In the genomic region with DNA sequence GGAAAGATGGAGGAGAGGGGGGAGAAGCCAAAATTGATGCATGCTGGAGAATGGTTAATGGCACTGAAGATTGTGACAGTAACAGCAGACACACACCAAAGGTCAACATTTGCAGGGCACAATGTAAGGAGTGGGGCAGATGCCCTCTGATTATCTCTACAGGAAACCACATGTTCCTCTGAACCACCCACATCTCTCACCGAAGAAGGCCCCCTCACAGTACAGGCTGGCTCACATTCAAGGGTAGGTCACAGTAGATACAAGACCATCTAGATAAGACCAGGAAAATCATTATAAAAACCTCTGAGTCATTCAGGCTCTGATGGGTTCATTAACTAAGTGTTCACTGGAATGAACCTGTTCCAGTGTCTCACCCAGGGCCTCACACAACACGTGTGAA, we compare ENCODE assay signal across 26 mouse cellular contexts.
A peak's percentile ranks its signal among the peaks of the same experiment; 100 is the strongest.
DNase-seq lines count a peak whose midpoint lies in the region; TF ChIP-seq lines count a peak whose summit lies in the region.
"Had no signal": no experiment of that assay in that cellular context is flagged by ENCODE, and none has a peak within 500 bp of the region (broad histone marks: within the 10 kb centered on the region; RNA-seq: fewer than 3 reads in every experiment).

No protein-coding gene starts in this region.

- H3K4me3 ChIP-seq in left cerebral cortex, adult 2 months = no peak overlapping the region
- no peak overlapping the region for H3K4me3 ChIP-seq in MEL (ENCODE audit: control insufficient read depth in 1 of 2, insufficient read depth in 1 of 2, low read depth in 2 of 2, low read length in 2 of 2)
- H3K4me3 ChIP-seq: gastrocnemius, adult 2 months; kidney, embryonic 15.5 days; limb, embryonic 10.5 days; limb, embryonic 15.5 days; midbrain, embryonic 15.5 days; neural tube, embryonic 12.5 days had no signal

- no peaks in the 10 kb centered on the region for H3K27me3 ChIP-seq in MEL (ENCODE audit: control insufficient read depth in 1 of 2, insufficient read depth in 2 of 2, low read length in 2 of 2)
- H3K27me3 ChIP-seq: CH12.LX; kidney, embryonic 15.5 days; limb, embryonic 15.5 days; midbrain, embryonic 15.5 days; neural tube, embryonic 12.5 days; Patski had no signal

- no peak for TF ChIP-seq POLR2A in MEL (IDR thresholded peaks at IDR 0.05; ENCODE audit: control insufficient read depth in 1 of 2, insufficient read depth in 1 of 2, low read depth in 1 of 2, low read length in 2 of 2, poor library complexity in 1 of 2)

- intact Hi-C loops in left cerebral cortex, adult 2 months (cut with DNase I) = loop anchor here (5.0 kb wide), 3 partner anchors 168 to 1528 kb away; a partner anchor contains a TSS

- H3K27ac ChIP-seq in left cerebral cortex, adult 2 months = peak overlapping the region; percentile 71
- peak overlapping the region; percentile 43; the same call in 1 of the 2 replicates for H3K27ac ChIP-seq in MEL (ENCODE audit: control insufficient read depth, low read depth, low read length)
- H3K27ac ChIP-seq: gastrocnemius, adult 2 months; hindbrain, postnatal 0 days; kidney, embryonic 15.5 days; limb, embryonic 10.5 days; limb, embryonic 15.5 days; midbrain, embryonic 15.5 days; neural tube, embryonic 12.5 days had no signal

- H3K4me1 ChIP-seq in MEL (ENCODE audit: control insufficient read depth in 1 of 2, insufficient read depth in 2 of 2, low read length in 2 of 2) = peaks cover 4 to 19% of the 10 kb centered on the region in 2 experiments; a peak in 2 of 4 replicates
- H3K4me1 ChIP-seq: kidney, embryonic 15.5 days; limb, embryonic 10.5 days; limb, embryonic 15.5 days; neural tube, embryonic 12.5 days had no signal

- peak; percentile 8 to 23; a peak in 1 of 4 replicates for TF ChIP-seq EP300 in MEL (IDR thresholded peaks at IDR 0.05; ENCODE audit: low read depth in 1 of 2, low read length in 2 of 2)

- TF ChIP-seq RAD21 in MEL (IDR thresholded peaks at IDR 0.05; ENCODE audit: low read depth, low read length) = no peak

- no peak overlapping the region for H3K9ac ChIP-seq in MEL (ENCODE audit: control insufficient read depth, low read depth, low read length, poor library complexity, severe bottlenecking)
- H3K9ac ChIP-seq: kidney, embryonic 15.5 days; limb, embryonic 15.5 days; midbrain, embryonic 15.5 days; neural tube, embryonic 12.5 days had no signal

- no peaks in the 10 kb centered on the region for H3K79me2 ChIP-seq in MEL (ENCODE audit: control insufficient read depth, insufficient read depth, low read length, poor library complexity)

- peaks cover 0 to 15% of the 10 kb centered on the region in 2 experiments; a peak in 2 of 4 replicates for H3K36me3 ChIP-seq in MEL (ENCODE audit: control insufficient read depth in 1 of 2, insufficient read depth in 2 of 2, low read length in 2 of 2)
- H3K36me3 ChIP-seq: kidney, embryonic 15.5 days; limb, embryonic 10.5 days; limb, embryonic 15.5 days; midbrain, embryonic 15.5 days; neural tube, embryonic 12.5 days had no signal

- no peaks in the 10 kb centered on the region for H3K9me3 ChIP-seq in MEL (replicated peaks; ENCODE audit: insufficient read depth, low read length)
- H3K9me3 ChIP-seq: kidney, embryonic 15.5 days; limb, embryonic 10.5 days; limb, embryonic 15.5 days; midbrain, embryonic 15.5 days; neural tube, embryonic 12.5 days had no signal

- no peak for TF ChIP-seq CTCF in left cerebral cortex, adult 2 months (IDR thresholded peaks at IDR 0.05)
- TF ChIP-seq CTCF in MEL (IDR thresholded peaks at IDR 0.05 in 2 of 3, conservative IDR thresholded peaks at IDR 0.05 in 1 of 3; ENCODE audit: control insufficient read depth in 1 of 3, insufficient read depth in 1 of 3, low read depth in 2 of 3, low read length in 3 of 3, poor library complexity in 1 of 3, severe bottlenecking in 1 of 3) = no peak

- DNase-seq in left cerebral cortex, adult 2 months (ENCODE audit: extremely low spot score in 1 of 2, low spot score in 2 of 2) = no peak
- no peak for DNase-seq in left cerebral cortex, adult 8-10 months (ENCODE audit: low spot score in 2 of 2)
- DNase-seq in 416B (ENCODE audit: low read depth) (peak; percentile 35), MEL (ENCODE audit: low read depth, low spot score) (peak; percentile 27)
- peak; percentile 1 for DNase-seq in induced T-regulatory cell, adult 2 months (ENCODE audit: low read depth)
- DNase-seq in lung, postnatal 10 days = no peak
- DNase-seq in thymus, postnatal 10 days (ENCODE audit: low spot score in 2 of 2) = no peak
- DNase-seq: adrenal gland, postnatal 14 days; cerebellum, adult 18-20 months; cerebellum, postnatal 14 days; gastrocnemius, adult 2 months; gastrocnemius, postnatal 36 days; heart, postnatal 14 days; kidney, adult 18-20 months; kidney, postnatal 25 days; lung, postnatal 4 days; thymus, adult 2 months; thymus, postnatal 4 days had no signal

TF ChIP-seq in MEL, 35 proteins besides CTCF, POLR2A, EP300 and RAD21:
- no peak for TF ChIP-seq ELF1 (IDR thresholded peaks at IDR 0.05; ENCODE audit: low read depth, low read length)
- TF ChIP-seq GATA1 (IDR thresholded peaks at IDR 0.05; ENCODE audit: low read depth, low read length) = 0 out of 2 replicates have a peak, but pooled peaks have one; percentile 15

Comparison
In these comparisons a context has a peak if more than half of its experiments do, and no peak if none do; other contexts are left out.
1. DNase-seq: peak in 416B (single experiment), MEL (single experiment) and induced T-regulatory cell, adult 2 months (single experiment); none in left cerebral cortex, adult 2 months (0 of 2), left cerebral cortex, adult 8-10 months (0 of 2), lung, postnatal 10 days (single experiment) and thymus, postnatal 10 days (0 of 2).